In genomic region chr6:38920141-38920540, GRCm38 (mm10) we compare ENCODE assay signal across 15 mouse cellular contexts. TPM values are rescaled to one million over a fixed set of nuclear protein-coding genes. Genes with fewer than 3 reads are reported as not detected.
DNase-seq lines count a peak whose midpoint lies in the region; ATAC-seq and TF ChIP-seq lines count a peak whose summit lies in the region.
"Had no signal": no experiment of that assay in that cellular context is flagged by ENCODE, and none has a peak within 500 bp of the region (broad histone marks: within the 10 kb centered on the region; RNA-seq: fewer than 3 reads in every experiment).

No protein-coding gene starts in this region.

- peaks cover 45% of the 10 kb centered on the region for H3K36me3 ChIP-seq in erythroblast, embryonic 14.5 days (ENCODE audit: control insufficient read depth)
- H3K36me3 ChIP-seq in lung, embryonic 15.5 days = no peaks in the 10 kb centered on the region
- H3K36me3 ChIP-seq in macrophage (ENCODE audit: inconsistent target) = peaks cover 13% of the 10 kb centered on the region
- H3K36me3 ChIP-seq: embryonic facial prominence, embryonic 13.5 days; heart, embryonic 12.5 days; limb, embryonic 15.5 days; neural tube, embryonic 12.5 days had no signal

- H3K79me2 ChIP-seq in macrophage (ENCODE audit: inconsistent target) = peaks cover 70% of the 10 kb centered on the region

- H3K9ac ChIP-seq in lung, embryonic 15.5 days = no peak overlapping the region
- H3K9ac ChIP-seq: embryonic facial prominence, embryonic 13.5 days; heart, embryonic 12.5 days; limb, embryonic 15.5 days; neural tube, embryonic 12.5 days had no signal

- peak overlapping the region; percentile 42 for H3K4me3 ChIP-seq in erythroblast, embryonic 14.5 days (replicated peaks)
- H3K4me3 ChIP-seq in lung, embryonic 15.5 days = no peak overlapping the region
- H3K4me3 ChIP-seq in lung, adult 2 months (replicated peaks; ENCODE audit: extremely low read depth, low read depth, low read length) = no peak overlapping the region
- H3K4me3 ChIP-seq in macrophage (ENCODE audit: inconsistent target) = peak overlapping the region; percentile 72
- H3K4me3 ChIP-seq: embryonic facial prominence, embryonic 13.5 days; heart, embryonic 12.5 days; limb, embryonic 15.5 days; neural tube, embryonic 12.5 days had no signal

- H3K27me3 ChIP-seq in erythroblast, embryonic 14.5 days (ENCODE audit: control insufficient read depth) = no peaks in the 10 kb centered on the region
- H3K27me3 ChIP-seq in lung, embryonic 15.5 days = no peaks in the 10 kb centered on the region
- H3K27me3 ChIP-seq: embryonic facial prominence, embryonic 13.5 days; heart, embryonic 12.5 days; limb, embryonic 15.5 days; neural tube, embryonic 12.5 days had no signal

- no peak for TF ChIP-seq POLR2A in lung, adult 2 months (IDR thresholded peaks at IDR 0.05; ENCODE audit: borderline replicate concordance, extremely low read depth, low read depth, low read length)

- no peaks in the 10 kb centered on the region for H3K9me3 ChIP-seq in erythroblast, embryonic 14.5 days (ENCODE audit: control insufficient read depth, low read length)
- H3K9me3 ChIP-seq in lung, embryonic 15.5 days = no peaks in the 10 kb centered on the region
- H3K9me3 ChIP-seq: embryonic facial prominence, embryonic 13.5 days; heart, embryonic 12.5 days; limb, embryonic 15.5 days; neural tube, embryonic 12.5 days had no signal

- H3K27ac ChIP-seq in lung, embryonic 15.5 days = peak overlapping the region; percentile 78; the same call in 1 of the 2 replicates
- H3K27ac ChIP-seq in macrophage = peak overlapping the region; percentile 92
- H3K27ac ChIP-seq: embryonic facial prominence, embryonic 13.5 days; limb, embryonic 15.5 days; neural tube, embryonic 12.5 days had no signal

- TF ChIP-seq CTCF in lung, adult 2 months (IDR thresholded peaks at IDR 0.05; ENCODE audit: insufficient read depth, low read length) = no peak

- peaks cover 100% of the 10 kb centered on the region for H3K4me1 ChIP-seq in erythroblast, embryonic 14.5 days (ENCODE audit: control insufficient read depth)
- H3K4me1 ChIP-seq in lung, embryonic 15.5 days = peaks cover 27% of the 10 kb centered on the region
- H3K4me1 ChIP-seq in lung, adult 2 months (ENCODE audit: control insufficient read depth, insufficient read depth, low read length) = peaks cover 7% of the 10 kb centered on the region; the same call in 1 of the 2 replicates
- H3K4me1 ChIP-seq: embryonic facial prominence, embryonic 13.5 days; neural tube, embryonic 12.5 days had no signal

- ATAC-seq in erythroblast, adult 5-6 weeks (replicated peaks; ENCODE audit: low FRiP score, poor library complexity, severe bottlenecking) = no peak
- no peak for ATAC-seq in lung, embryonic 15.5 days (ENCODE audit: borderline replicate concordance, extremely low read depth, low FRiP score, low TSS enrichment)

- no peak overlapping the region for H3K4me2 ChIP-seq in lung, embryonic 15.5 days
- H3K4me2 ChIP-seq: embryonic facial prominence, embryonic 13.5 days; heart, embryonic 12.5 days; limb, embryonic 15.5 days; neural tube, embryonic 12.5 days had no signal

- no peak for DNase-seq in lung, adult 2 months
- peak; percentile 43 for DNase-seq in kidney, postnatal 14 days
- DNase-seq in embryo, embryonic 10.5 days (ENCODE audit: low spot score) = no peak
- no peak for DNase-seq in cerebellum, adult 11 months
- DNase-seq: cerebellum, adult 18-20 months; gastrocnemius, postnatal 25 days; right cerebral cortex, postnatal 25 days had no signal

- WGBS in lung, embryonic 15.5 days = 74% methylated on average over 6 of the region's 6 CpGs
- WGBS in lung, adult 2 months = 82% methylated on average over 6 of the region's 6 CpGs
- 28% methylated on average over 6 of the region's 6 CpGs for WGBS in macrophage (ENCODE audit: missing documents)

RNA-seq across cellular contexts. Expression of gene Hipk2, which starts 44.2 kb away (rescaled TPM):
- 16.6 and 18.6 TPM in 2 replicates for polyA plus RNA-seq in erythroblast, embryonic 14.5 days (2012)
- total RNA-seq in erythroblast, adult 5-6 weeks (2015; ENCODE audit: low replicate concordance) = 127 and 168 TPM in 2 replicates
- total RNA-seq in erythroblast, adult 5-6 weeks (2017; ENCODE audit: low replicate concordance) = 72.9 and 90.6 TPM in 2 replicates
- polyA plus RNA-seq in lung, embryonic 15.5 days (2015; fragmentation: Nextera tagmentation; extraction: Ambion mirVana) = 18.0 and 21.8 TPM in 2 replicates
- polyA plus RNA-seq in lung, adult 2 months (2012; rRNA removed) = 54.8 and 56.1 TPM in 2 replicates
- 100 to 1,000 TPM in 21 of 26 experiments, 10 to 100 TPM in 5; 32.1 to 275 (median 156) TPM for total RNA-seq in macrophage (2018; cell fraction: chromatin; rRNA removed)
- total RNA-seq in macrophage (2018; cell fraction: cytosol; rRNA removed) = 10 to 100 TPM; 30.3 to 91.8 (median 55.4) TPM
- total RNA-seq in macrophage (2018; cell fraction: nucleus; rRNA removed) = 100 to 1,000 TPM in 10 of 26 experiments, 10 to 100 TPM in 16; 27.9 to 224 (median 89.0) TPM
- polyA plus RNA-seq in macrophage (2018) = 20.7 to 41.4 TPM (median 22.0 TPM) in 3 replicates

RNA-seq across cellular contexts. Expression of gene Tbxas1, which starts 44.9 kb away (rescaled TPM):
- polyA plus RNA-seq in erythroblast, embryonic 14.5 days (2012) = 0.18 and 0.19 TPM in 2 replicates
- total RNA-seq in erythroblast, adult 5-6 weeks (2015; ENCODE audit: low replicate concordance) = 55.9 and 63.7 TPM in 2 replicates
- total RNA-seq in erythroblast, adult 5-6 weeks (2017; ENCODE audit: low replicate concordance) = 83.5 and 85.7 TPM in 2 replicates
- 2.5 and 3.4 TPM in 2 replicates for polyA plus RNA-seq in lung, embryonic 15.5 days (2015; fragmentation: Nextera tagmentation; extraction: Ambion mirVana)
- 7.3 and 9.1 TPM in 2 replicates for polyA plus RNA-seq in lung, adult 2 months (2012; rRNA removed)
- total RNA-seq in macrophage (2018; cell fraction: chromatin; rRNA removed) = 100 to 1,000 TPM in 23 of 26 experiments, 10 to 100 TPM in 3; 30.0 to 470 (median 360) TPM
- 100 to 1,000 TPM in 8 of 26 experiments, 10 to 100 TPM in 18; 51.7 to 138 (median 88.8) TPM for total RNA-seq in macrophage (2018; cell fraction: cytosol; rRNA removed)
- total RNA-seq in macrophage (2018; cell fraction: nucleus; rRNA removed) = 100 to 1,000 TPM in 21 of 26 experiments, 10 to 100 TPM in 5; 43.6 to 394 (median 207) TPM
- 131 to 194 TPM (median 144 TPM) in 3 replicates for polyA plus RNA-seq in macrophage (2018)

Comparison
In these comparisons a context has a peak if more than half of its experiments do, and no peak if none do; other contexts are left out.
1. H3K4me3 ChIP-seq: peak in erythroblast, embryonic 14.5 days (single experiment) and macrophage (single experiment); none in lung, embryonic 15.5 days (single experiment) and lung, adult 2 months (single experiment).
2. RNA of gene Tbxas1, which starts 44.9 kb away (polyA plus RNA-seq): 131 to 194 TPM in macrophage; 7.3 to 9.1 TPM in lung, adult 2 months, 2.5 to 3.4 TPM in lung, embryonic 15.5 days and 0.18 to 0.19 TPM in erythroblast, embryonic 14.5 days; every median in the first group is over 10 times any median in the second.